Mouse (Mus musculus): ENCODE results near the gene Dtd1. TPM values are rescaled to one million over a fixed set of nuclear protein-coding genes. Genes with fewer than 3 reads are reported as not detected.

The Dtd1 gene
- polyA plus RNA-seq, 1 experiment from 2014 or later = 144 TPM

DNA sequence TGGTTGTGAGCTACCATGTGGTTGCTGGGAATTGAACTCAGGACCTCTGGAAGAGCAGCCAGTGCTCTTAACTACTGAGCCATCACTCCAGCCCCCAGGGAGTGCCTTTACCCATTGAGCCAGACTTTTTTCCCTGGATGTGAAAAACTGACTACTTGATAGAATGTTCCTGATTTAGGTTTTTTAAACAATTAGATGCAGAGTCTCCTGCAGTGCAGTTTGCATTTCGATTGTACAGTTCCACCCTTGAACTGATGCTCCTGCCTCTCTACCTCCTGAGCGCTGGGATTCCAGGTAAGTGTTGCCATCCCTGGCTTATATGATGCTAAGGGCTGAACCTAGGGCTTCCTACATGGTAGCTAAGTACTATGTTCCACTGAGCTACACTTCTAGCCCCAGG, 1.7 kb upstream of the Dtd1 start:
- Histone ChIP-seq H3K4me1 (ENCODE audit: control insufficient read depth, insufficient read depth, low read depth, low read length) (peaks cover 12% of the 10 kb centered on the region), H3K9ac (ENCODE audit: low read depth, low read length) (no peak overlapping the region), H3K4me2 (ENCODE audit: low read length) (no peak overlapping the region), H3K4me3 (ENCODE audit: low read length) (no peak overlapping the region), H3K9me3 (ENCODE audit: control insufficient read depth, low read length) (no peaks in the 10 kb centered on the region), H3K36me3 (ENCODE audit: control insufficient read depth, insufficient read depth, low read length) (0 out of 2 replicates have a peak, but pooled peaks cover 4% of the 10 kb centered on the region), H3K27me3 (replicated peaks; ENCODE audit: control insufficient read depth, insufficient read depth, low read length) (no peaks in the 10 kb centered on the region), H3K27ac (ENCODE audit: low read depth, low read length) (no peak overlapping the region)
- WGBS = 61% methylated on average over 2 of the region's 2 CpGs
- ATAC-seq = no peak

GRCm38 (mm10) chr2:144601576-144601975, 1.9 kb downstream of the Dtd1 start:
- Histone ChIP-seq H3K9me3 (ENCODE audit: control insufficient read depth, low read length) (peaks cover under 1% of the 10 kb centered on the region; the same call in 1 of the 2 replicates), H3K4me3 (ENCODE audit: low read length) (no peak overlapping the region), H3K27ac (ENCODE audit: low read depth, low read length) (no peak overlapping the region), H3K4me2 (ENCODE audit: low read length) (no peak overlapping the region), H3K36me3 (ENCODE audit: control insufficient read depth, insufficient read depth, low read length) (peaks cover 9% of the 10 kb centered on the region), H3K27me3 (replicated peaks; ENCODE audit: control insufficient read depth, insufficient read depth, low read length) (no peaks in the 10 kb centered on the region), H3K4me1 (ENCODE audit: control insufficient read depth, insufficient read depth, low read depth, low read length) (peaks cover 8% of the 10 kb centered on the region), H3K9ac (ENCODE audit: low read depth, low read length) (no peak overlapping the region)
- ATAC-seq = no peak
- 94% methylated on average over 1 of the region's 1 CpGs for WGBS

GRCm38 (mm10) chr2:144613956-144614355, 14.3 kb downstream of the Dtd1 start:
- 94% methylated on average over 6 of the region's 6 CpGs for WGBS
- no peak overlapping the region for H3K9ac ChIP-seq (ENCODE audit: low read depth, low read length)
- H3K27me3 ChIP-seq (replicated peaks; ENCODE audit: control insufficient read depth, insufficient read depth, low read length) = no peaks in the 10 kb centered on the region
- H3K4me1 ChIP-seq (ENCODE audit: control insufficient read depth, insufficient read depth, low read depth, low read length) = no peaks in the 10 kb centered on the region
- no peak for ATAC-seq
- H3K4me2 ChIP-seq (ENCODE audit: low read length) = no peak overlapping the region
- no peaks in the 10 kb centered on the region for H3K9me3 ChIP-seq (ENCODE audit: control insufficient read depth, low read length)
- no peak overlapping the region for H3K4me3 ChIP-seq (ENCODE audit: low read length)
- no peak overlapping the region for H3K27ac ChIP-seq (ENCODE audit: low read depth, low read length)
- no peaks in the 10 kb centered on the region for H3K36me3 ChIP-seq (ENCODE audit: control insufficient read depth, insufficient read depth, low read length)

DNA sequence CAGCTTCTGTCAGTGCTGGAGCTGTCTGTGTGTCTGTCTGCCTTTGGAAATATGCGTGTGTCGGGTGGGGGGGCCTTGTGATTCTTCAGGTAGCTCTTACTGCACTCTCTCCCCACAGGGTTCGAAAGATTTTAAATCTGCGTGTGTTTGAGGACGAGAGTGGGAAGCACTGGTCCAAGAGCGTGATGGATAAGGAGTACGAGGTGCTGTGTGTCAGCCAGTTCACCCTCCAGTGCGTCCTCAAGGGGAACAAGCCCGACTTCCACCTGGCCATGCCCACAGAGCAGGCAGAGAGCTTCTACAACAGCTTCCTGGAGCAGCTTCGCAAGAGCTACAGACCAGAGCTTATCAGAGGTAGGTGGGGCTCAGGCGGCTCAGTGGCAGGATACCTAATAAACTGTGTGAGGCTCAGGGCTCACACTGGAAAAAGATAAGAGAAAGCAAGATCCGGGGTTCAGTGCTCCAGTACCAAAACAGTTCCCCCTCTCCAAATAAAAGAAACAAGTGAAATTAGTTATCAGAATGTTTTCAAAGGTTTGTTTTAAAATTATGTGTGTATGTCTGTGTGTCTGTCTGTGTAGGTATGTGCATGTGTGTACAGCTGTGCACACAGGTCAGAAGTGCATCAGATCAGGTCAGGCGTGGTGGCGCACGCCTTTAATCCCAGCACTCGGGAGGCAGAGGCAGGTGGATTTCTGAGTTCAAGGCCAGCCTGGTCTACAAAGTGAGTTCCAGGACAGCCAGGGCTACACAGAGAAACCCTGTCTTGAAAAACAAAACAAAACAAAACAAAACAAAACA, 17.6 kb downstream of the Dtd1 start:
- no peak for ATAC-seq
- no peaks in the 10 kb centered on the region for H3K27me3 ChIP-seq (replicated peaks; ENCODE audit: control insufficient read depth, insufficient read depth, low read length)
- peaks cover 2% of the 10 kb centered on the region; the same call in 1 of the 2 replicates for H3K36me3 ChIP-seq (ENCODE audit: control insufficient read depth, insufficient read depth, low read length)
- H3K27ac ChIP-seq (ENCODE audit: low read depth, low read length) = no peak overlapping the region
- H3K9me3 ChIP-seq (ENCODE audit: control insufficient read depth, low read length) = no peaks in the 10 kb centered on the region
- no peak overlapping the region for H3K4me3 ChIP-seq (ENCODE audit: low read length)
- no peak overlapping the region for H3K4me2 ChIP-seq (ENCODE audit: low read length)
- 95% methylated on average over 16 of the region's 16 CpGs for WGBS
- no peak overlapping the region for H3K9ac ChIP-seq (ENCODE audit: low read depth, low read length)
- H3K4me1 ChIP-seq (ENCODE audit: control insufficient read depth, insufficient read depth, low read depth, low read length) = no peaks in the 10 kb centered on the region

GRCm38 (mm10) chr2:144621491-144621890, 21.8 kb downstream of the Dtd1 start:
- WGBS = 35% methylated on average over 6 of the region's 6 CpGs
- no peaks in the 10 kb centered on the region for H3K27me3 ChIP-seq (replicated peaks; ENCODE audit: control insufficient read depth, insufficient read depth, low read length)
- H3K4me3 ChIP-seq (ENCODE audit: low read length) = no peak overlapping the region
- peaks cover 4% of the 10 kb centered on the region; the same call in 1 of the 2 replicates for H3K36me3 ChIP-seq (ENCODE audit: control insufficient read depth, insufficient read depth, low read length)
- no peaks in the 10 kb centered on the region for H3K4me1 ChIP-seq (ENCODE audit: control insufficient read depth, insufficient read depth, low read depth, low read length)
- H3K27ac ChIP-seq (ENCODE audit: low read depth, low read length) = no peak overlapping the region
- no peaks in the 10 kb centered on the region for H3K9me3 ChIP-seq (ENCODE audit: control insufficient read depth, low read length)
- no peak overlapping the region for H3K9ac ChIP-seq (ENCODE audit: low read depth, low read length)
- ATAC-seq = peak; percentile 50; the same call in 1 of the 2 replicates
- H3K4me2 ChIP-seq (ENCODE audit: low read length) = no peak overlapping the region

DNA sequence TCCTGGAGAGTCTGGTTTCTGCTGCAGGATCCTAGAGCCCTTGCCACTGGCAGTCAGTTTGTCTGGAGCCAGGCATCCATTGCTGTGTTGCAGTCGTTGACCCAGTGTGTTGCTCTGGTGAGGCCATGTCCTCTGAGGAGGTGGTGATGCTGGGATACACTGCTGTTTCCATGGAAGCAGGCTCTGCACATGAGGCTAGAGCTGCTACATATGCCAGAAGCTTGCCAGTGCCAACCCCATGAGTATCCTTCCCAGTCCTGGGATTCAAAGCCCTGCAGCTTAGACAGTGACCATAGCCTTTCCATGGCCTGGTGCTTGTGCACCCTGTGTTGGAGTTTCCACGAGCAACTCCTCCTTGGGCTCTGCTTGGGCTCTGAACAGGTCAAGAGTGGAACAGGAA, 33.9 kb downstream of the Dtd1 start:
- Histone ChIP-seq H3K4me2 (ENCODE audit: low read length) (no peak overlapping the region), H3K27me3 (replicated peaks; ENCODE audit: control insufficient read depth, insufficient read depth, low read length) (no peaks in the 10 kb centered on the region), H3K4me3 (ENCODE audit: low read length) (no peak overlapping the region), H3K4me1 (ENCODE audit: control insufficient read depth, insufficient read depth, low read depth, low read length) (no peaks in the 10 kb centered on the region; the same call in 1 of the 2 replicates), H3K9ac (ENCODE audit: low read depth, low read length) (no peak overlapping the region), H3K36me3 (ENCODE audit: control insufficient read depth, insufficient read depth, low read length) (peaks cover 3% of the 10 kb centered on the region; the same call in 1 of the 2 replicates), H3K27ac (ENCODE audit: low read depth, low read length) (no peak overlapping the region), H3K9me3 (ENCODE audit: control insufficient read depth, low read length) (no peaks in the 10 kb centered on the region)
- peak; percentile 43; the same call in 1 of the 2 replicates for ATAC-seq
- WGBS = 81% methylated on average over 2 of the region's 2 CpGs

DNA sequence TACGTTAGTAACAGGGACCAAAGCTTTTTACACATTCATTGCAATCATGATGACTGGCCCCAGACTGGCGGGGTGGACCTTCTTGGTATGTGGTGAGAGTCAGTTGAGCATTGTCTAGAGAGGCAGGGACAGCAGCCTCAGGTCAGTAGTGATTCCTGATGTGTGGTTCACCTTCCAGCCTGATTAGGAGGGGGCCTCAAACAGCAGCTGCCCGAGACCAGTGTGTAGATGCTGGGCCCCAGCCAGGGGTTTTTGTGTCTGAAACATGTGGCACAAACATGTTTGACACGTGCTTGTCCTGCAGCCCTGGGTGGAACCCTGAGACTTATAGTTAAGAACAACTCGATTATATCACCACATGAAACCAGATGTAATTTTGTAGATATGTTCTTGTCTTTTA, 34.5 kb downstream of the Dtd1 start:
- peaks cover 3% of the 10 kb centered on the region; the same call in 1 of the 2 replicates for H3K36me3 ChIP-seq (ENCODE audit: control insufficient read depth, insufficient read depth, low read length)
- ATAC-seq = no peak
- no peak overlapping the region for H3K4me2 ChIP-seq (ENCODE audit: low read length)
- no peak overlapping the region for H3K4me3 ChIP-seq (ENCODE audit: low read length)
- no peak overlapping the region for H3K27ac ChIP-seq (ENCODE audit: low read depth, low read length)
- no peaks in the 10 kb centered on the region for H3K27me3 ChIP-seq (replicated peaks; ENCODE audit: control insufficient read depth, insufficient read depth, low read length)
- H3K9me3 ChIP-seq (ENCODE audit: control insufficient read depth, low read length) = no peaks in the 10 kb centered on the region
- no peaks in the 10 kb centered on the region; the same call in 1 of the 2 replicates for H3K4me1 ChIP-seq (ENCODE audit: control insufficient read depth, insufficient read depth, low read depth, low read length)
- no peak overlapping the region for H3K9ac ChIP-seq (ENCODE audit: low read depth, low read length)
- 63% methylated on average over 5 of the region's 5 CpGs for WGBS

DNA sequence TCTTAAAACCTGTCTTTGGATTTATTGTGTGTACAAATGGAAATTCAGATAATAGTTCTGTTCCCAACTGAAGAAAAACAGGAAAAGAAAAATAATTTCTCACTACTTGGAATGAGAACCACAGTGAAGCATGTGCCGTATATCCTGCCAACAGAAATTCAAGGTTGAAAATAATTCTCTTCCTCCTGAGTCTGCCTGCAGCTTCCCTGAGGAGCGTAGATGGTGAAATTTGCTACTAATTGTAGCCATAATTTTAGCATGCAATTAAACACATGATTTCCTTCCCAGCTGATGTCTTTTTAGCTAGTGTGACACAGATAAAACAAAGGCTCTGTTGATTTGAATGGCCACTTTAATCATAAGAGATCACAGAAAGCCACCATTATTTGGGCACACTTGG, 35.0 kb downstream of the Dtd1 start:
- no peak for ATAC-seq
- Histone ChIP-seq H3K27ac (ENCODE audit: low read depth, low read length) (no peak overlapping the region), H3K9ac (ENCODE audit: low read depth, low read length) (no peak overlapping the region), H3K27me3 (replicated peaks; ENCODE audit: control insufficient read depth, insufficient read depth, low read length) (no peaks in the 10 kb centered on the region), H3K36me3 (ENCODE audit: control insufficient read depth, insufficient read depth, low read length) (peaks cover 3% of the 10 kb centered on the region; the same call in 1 of the 2 replicates), H3K9me3 (ENCODE audit: control insufficient read depth, low read length) (no peaks in the 10 kb centered on the region), H3K4me3 (ENCODE audit: low read length) (no peak overlapping the region), H3K4me2 (ENCODE audit: low read length) (no peak overlapping the region), H3K4me1 (ENCODE audit: control insufficient read depth, insufficient read depth, low read depth, low read length) (no peaks in the 10 kb centered on the region; the same call in 1 of the 2 replicates)
- WGBS = 61% methylated on average over 2 of the region's 2 CpGs

- Histone ChIP-seq H3K9me3 (ENCODE audit: control insufficient read depth, low read length) (no peaks in the 10 kb centered on the region), H3K27me3 (replicated peaks; ENCODE audit: control insufficient read depth, insufficient read depth, low read length) (no peaks in the 10 kb centered on the region), H3K27ac (ENCODE audit: low read depth, low read length) (no peak overlapping the region; the same call in 1 of the 2 replicates), H3K36me3 (ENCODE audit: control insufficient read depth, insufficient read depth, low read length) (peaks cover 3% of the 10 kb centered on the region; the same call in 1 of the 2 replicates), H3K4me1 (ENCODE audit: control insufficient read depth, insufficient read depth, low read depth, low read length) (no peaks in the 10 kb centered on the region; the same call in 1 of the 2 replicates), H3K9ac (ENCODE audit: low read depth, low read length) (no peak overlapping the region), H3K4me2 (ENCODE audit: low read length) (no peak overlapping the region), H3K4me3 (ENCODE audit: low read length) (no peak overlapping the region)
- WGBS = 17% methylated on average over 5 of the region's 5 CpGs
- ATAC-seq = peak; percentile 72
These were observed 36.1 kb downstream of the Dtd1 start for GRCm38 (mm10) chr2:144635644-144636320.
